Mouse (Mus musculus) inflammation-experienced regulatory T-cells, adult 6 months (primary cell): Measurements from ENCODE around the gene Tomm70a. TPM values are rescaled to one million over a fixed set of nuclear protein-coding genes. Genes with fewer than 3 reads are reported as not detected.
"Not testable (repeated sequence)": the region's sequence is repeated elsewhere in the genome, so short reads cannot be mapped to it uniquely, and the experiment has no call there.

Source experiments
- ATAC-seq: one replicate; pipeline ENCODE4 v1.8.0; 2017
- polyA plus RNA-seq, 3 experiments: library from polyadenylated mRNA; unstranded; fragments of 100-300 nt; shearing (Covaris generic); gene quantifications; one replicate each; pipeline ENCODE4 v1.2.1; 2017

Gene Tomm70a
- polyA plus RNA-seq, 3 experiments from 2014 or later: 10.8 to 14.7 (median 11.7) TPM

GRCm38 (mm10) chr16:57151437-57151836 lies 29.9 kb downstream of the Tomm70a start:
- no peak for ATAC-seq

GRCm38 (mm10) chr16:57155899-57156298 lies 34.4 kb downstream of the Tomm70a start:
- no peak for ATAC-seq

- no peak for ATAC-seq
Observed at GRCm38 (mm10) chr16:57157076-57157475, 35.6 kb downstream of the Tomm70a start.

GRCm38 (mm10) chr16:57157728-57158127 lies 36.2 kb downstream of the Tomm70a start:
- ATAC-seq: no peak

DNA sequence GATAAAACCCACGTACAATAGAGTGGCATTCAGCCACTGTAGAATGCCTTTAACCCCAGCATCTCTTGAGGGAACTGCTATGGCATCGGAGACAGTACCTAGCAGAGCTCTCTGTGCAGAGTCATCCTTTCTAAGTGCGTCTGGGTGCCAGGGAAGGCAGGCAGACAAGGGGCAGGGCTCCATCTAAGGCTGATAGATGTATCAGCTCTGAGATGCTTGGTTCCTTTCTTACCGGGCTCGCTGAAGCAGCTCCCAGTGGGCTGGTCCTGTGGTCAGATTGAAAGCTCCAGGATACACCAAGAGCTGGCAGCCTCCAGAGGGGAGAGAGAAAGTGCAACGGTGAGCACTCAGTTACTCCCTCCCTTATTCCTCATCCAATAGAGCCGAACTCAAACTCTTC lies 38.3 kb downstream of the Tomm70a start:
- ATAC-seq: no peak

- no peak for ATAC-seq
Observed at GRCm38 (mm10) chr16:57162841-57163240, 41.3 kb downstream of the Tomm70a start.

GRCm38 (mm10) chr16:57163694-57164093 lies 42.2 kb downstream of the Tomm70a start:
- ATAC-seq: no peak

DNA sequence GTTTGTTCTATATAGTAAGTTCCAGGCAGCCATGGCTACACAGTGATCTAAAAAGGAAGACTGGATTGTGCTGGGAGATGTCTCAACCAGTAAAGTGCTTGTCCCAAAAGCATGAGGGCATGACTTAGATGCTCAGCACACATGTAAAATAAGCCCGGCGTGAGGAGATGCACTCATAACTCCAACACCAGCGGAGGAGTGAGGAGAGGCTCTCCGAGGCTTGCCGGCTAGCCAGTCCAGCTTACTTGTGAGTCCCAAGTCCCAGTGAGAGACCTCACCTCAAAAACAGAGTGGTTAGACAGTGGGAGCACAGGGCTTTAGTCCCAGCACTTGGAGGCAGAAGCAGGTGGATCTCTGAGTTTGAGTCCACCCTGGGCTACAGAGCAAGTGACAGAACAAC lies 43.7 kb downstream of the Tomm70a start:
- no peak for ATAC-seq

- no peak for ATAC-seq
Observed at GRCm38 (mm10) chr16:57166086-57166485, 44.6 kb downstream of the Tomm70a start.

GRCm38 (mm10) chr16:57166611-57167513 lies 45.4 kb downstream of the Tomm70a start, which contains the start of gene Nit2:
TSS of gene Nit2 (minus strand) at chr16:57167341.
- peak; percentile 96 for ATAC-seq

DNA sequence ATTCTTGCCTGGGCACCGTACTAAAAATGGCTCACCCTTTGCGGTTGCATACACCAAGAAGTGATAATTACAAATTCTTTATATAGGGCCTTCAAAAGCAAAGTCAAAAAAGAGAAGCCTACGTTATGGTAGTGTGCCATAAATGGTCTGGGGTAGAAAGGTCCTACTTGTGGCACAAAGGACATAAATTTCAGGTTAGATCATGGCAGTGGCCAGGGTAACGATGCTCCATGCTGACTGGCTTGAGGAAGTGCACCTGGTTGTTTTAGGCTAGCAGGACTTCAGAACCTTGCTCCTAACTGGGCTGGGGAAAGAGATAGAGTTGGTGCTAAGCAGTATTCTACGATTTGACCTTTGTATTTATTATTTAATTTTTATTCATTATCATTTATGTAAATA lies 46.0 kb downstream of the Tomm70a start:
- ATAC-seq: peak; percentile 9

- ATAC-seq: no peak
Observed at GRCm38 (mm10) chr16:57168236-57168635, 46.7 kb downstream of the Tomm70a start.

DNA sequence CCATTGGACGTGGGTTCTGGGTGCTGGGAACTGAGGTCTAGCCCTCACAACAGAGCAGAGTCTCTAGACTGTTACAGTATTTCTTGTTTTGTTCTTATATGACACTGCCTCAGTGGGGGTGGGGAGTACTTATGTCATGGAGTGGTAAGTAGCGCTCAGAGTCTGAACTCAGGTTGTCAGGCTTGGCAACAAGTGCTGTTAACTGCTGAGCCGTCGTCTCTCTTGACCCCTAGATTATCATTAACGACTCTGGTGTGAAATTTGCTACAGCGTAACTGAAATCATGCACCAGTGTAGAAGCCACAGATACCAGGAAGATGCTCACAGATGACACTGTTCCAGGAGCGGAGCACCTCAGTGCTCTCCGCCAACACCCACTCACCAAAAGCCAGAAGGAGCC lies 49.7 kb downstream of the Tomm70a start:
- no peak for ATAC-seq

DNA sequence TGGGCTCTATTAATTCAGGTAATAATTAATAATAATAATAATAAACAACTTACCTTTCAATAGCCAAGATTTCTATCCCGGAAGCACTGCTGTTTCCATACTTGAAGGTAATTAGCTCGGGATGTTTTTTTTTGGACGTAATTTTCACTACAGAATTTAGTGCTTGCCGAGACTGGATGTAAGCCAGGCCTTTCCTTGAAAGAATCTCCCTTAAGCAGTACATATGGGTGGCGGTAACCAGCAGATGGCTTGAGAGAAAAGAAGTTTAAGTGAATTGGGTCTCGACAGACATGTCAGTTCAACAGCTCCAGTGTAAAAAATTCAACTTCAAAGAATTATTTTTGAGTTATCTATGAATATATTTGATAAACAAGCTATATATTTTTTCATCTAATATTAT lies 50.1 kb downstream of the Tomm70a start:
- ATAC-seq: no peak

DNA sequence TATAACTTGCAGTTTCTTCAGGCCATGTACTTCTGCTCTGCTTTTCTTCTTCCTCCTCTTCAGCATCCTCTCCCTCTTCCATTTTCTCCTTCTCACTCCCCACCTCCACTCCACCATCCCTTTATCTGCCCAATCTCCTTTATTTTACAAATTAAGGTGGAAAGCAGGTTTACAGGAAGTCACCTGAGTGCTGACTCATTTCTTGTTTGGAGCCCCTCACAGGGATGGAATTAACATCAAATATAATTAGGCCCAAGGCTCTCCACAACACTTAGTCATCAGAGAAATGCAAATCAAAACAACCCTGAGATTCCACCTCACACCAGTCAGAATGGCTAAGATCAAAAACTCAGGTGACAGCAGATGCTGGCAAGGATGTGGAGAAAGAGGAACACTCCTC lies 53.0 kb downstream of the Tomm70a start:
- ATAC-seq: not testable (repeated sequence)

DNA sequence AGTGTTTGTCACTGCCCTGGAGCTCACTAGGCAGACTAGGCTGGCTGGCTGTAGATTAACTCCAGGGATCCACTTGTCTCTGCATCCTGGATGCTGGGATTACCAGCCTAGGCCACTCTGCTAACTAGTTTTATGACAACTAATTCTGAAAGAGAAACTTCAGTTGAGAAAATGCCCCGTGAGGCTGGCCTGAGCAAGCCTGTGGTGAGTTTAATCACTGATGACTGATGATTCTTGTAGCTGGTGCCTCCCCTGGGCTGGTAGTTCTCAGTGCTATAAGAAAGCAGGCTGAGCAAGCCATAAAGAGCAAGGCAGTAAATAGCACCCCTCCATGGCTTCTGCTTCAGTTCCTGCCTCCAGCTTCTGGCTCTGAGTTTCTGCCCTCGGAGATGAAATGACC lies 54.2 kb downstream of the Tomm70a start:
- ATAC-seq: no peak

DNA sequence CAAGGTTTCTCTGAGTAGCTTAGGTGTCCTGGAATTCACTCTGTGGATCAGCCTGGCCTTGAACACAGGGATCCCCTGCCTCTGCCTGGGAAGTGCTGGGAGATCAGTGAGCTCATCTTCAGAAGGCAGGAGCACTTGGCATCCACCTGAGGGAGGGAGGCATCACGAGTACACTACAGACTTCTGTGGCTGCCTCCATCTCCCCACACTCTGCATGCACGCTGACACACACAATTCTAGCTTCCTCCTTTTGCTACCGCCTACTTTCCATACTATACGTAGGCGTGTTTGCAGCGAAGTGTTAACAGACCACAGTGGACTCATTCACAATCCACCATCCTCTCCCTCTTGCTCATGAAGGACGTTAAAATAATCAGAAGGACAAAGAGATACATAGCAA lies 54.8 kb downstream of the Tomm70a start:
- no peak for ATAC-seq

DNA sequence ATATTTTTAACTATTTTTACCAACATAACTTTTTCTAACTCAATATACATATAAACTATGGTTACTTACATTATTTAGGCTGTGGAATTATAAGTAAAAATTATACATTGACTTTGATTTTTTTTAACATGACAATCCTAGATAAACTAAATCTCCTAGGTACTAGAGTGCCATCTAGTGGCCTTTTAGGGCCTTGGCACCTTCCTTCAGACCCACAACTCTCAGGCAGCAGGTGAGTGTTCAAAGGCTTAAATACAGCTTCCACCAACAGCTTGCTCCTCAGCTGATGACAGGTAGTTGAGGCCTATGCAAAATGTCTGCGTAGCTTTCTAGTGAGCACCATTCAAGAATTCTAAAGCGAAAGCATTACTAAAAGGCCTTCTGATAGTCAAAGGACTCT lies 55.8 kb downstream of the Tomm70a start:
- ATAC-seq: peak; percentile 94

GRCm38 (mm10) chr16:57177664-57178063 lies 56.2 kb downstream of the Tomm70a start:
- peak; percentile 10 for ATAC-seq

DNA sequence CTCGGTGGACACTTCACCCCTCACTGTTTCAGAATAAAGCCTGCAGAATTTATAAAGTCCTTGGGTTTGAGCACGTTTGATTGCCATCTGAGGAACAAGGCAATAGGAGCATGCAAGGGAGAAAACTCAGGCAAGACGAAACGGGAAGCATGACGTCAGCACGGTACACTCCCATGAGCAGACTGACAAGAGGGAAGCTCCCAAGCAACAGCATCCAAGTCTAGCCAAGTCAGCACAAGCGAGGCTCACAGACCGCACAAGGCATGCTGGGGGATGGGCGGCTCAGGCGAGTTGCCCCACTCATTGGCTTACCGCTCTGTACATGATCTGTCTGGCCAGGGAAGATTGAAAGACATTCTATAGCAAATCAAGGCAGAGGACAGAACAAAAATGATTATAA lies 59.7 kb downstream of the Tomm70a start:
- no peak for ATAC-seq

- no peak for ATAC-seq
Observed at GRCm38 (mm10) chr16:57182037-57182436, 60.5 kb downstream of the Tomm70a start.

- no peak for ATAC-seq
Observed at GRCm38 (mm10) chr16:57186618-57187017, 65.1 kb downstream of the Tomm70a start.

- ATAC-seq: no peak
Observed at GRCm38 (mm10) chr16:57189493-57189892, 68.0 kb downstream of the Tomm70a start.

- ATAC-seq: no peak
Observed at GRCm38 (mm10) chr16:57190390-57190789, 68.9 kb downstream of the Tomm70a start.

DNA sequence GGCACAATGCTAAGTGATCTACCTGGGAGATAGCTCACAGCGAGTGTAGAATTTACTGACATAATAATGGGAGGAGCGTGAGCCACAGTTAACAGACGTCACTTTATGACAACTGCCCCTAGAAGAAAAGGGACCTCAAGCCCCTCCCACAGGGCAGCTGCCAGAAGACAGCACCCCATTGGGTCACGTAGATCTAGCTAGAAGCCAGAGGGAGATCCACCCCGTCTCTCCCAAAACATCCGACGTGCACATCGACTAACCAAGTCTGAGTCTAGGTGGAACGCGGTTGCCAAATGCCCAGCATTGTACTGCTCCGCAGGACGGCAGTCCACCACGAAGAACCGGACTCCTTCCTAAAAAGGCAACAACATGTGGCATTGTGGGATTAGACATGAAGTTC lies 69.7 kb downstream of the Tomm70a start:
- ATAC-seq: no peak
